Mouse (Mus musculus) hindbrain, embryonic 11.5 days (tissue): Measurements from ENCODE around the gene Gm4969. TPM values are rescaled to one million over a fixed set of nuclear protein-coding genes. Genes with fewer than 3 reads are reported as not detected.
A peak's percentile ranks its signal among the peaks of the same experiment; 100 is the strongest.

ENCODE experiments used
- ATAC-seq: fragments of 200-750 bp; cut with Nextera tagmentation; 2 replicates; pipeline ENCODE4 v1.8.0; 2017; ENCODE audit warnings: mild to moderate bottlenecking, moderate TSS enrichment, moderate library complexity; ENCODE audit not compliant: low FRiP score
- DNase-seq: peaks from one replicate; pipeline ENCODE4 v3.0.0-alpha.2; 2015; ENCODE audit warnings: low spot score
- H3K27ac ChIP-seq: fragments of 300-500 bp; sonication (generic); 2 replicates; pipeline ENCODE4 v1.5.1; 2014; ENCODE audit warnings: mild to moderate bottlenecking, low read depth, low read length
- H3K27me3 ChIP-seq: fragments of 300-500 bp; sonication (generic); 2 replicates; pipeline ENCODE4 v1.6.1; 2014; ENCODE audit warnings: mild to moderate bottlenecking, low read length, moderate library complexity, mixed read lengths; ENCODE audit not compliant: control insufficient read depth, insufficient read depth
- H3K36me3 ChIP-seq: fragments of 300-500 bp; sonication (generic); 2 replicates; pipeline ENCODE4 v1.6.1; 2014; ENCODE audit warnings: mild to moderate bottlenecking, low read length, moderate library complexity, mixed read lengths; ENCODE audit not compliant: control insufficient read depth, insufficient read depth
- H3K4me1 ChIP-seq: fragments of 300-500 bp; sonication (generic); replicated peaks from 2 replicates; pipeline ENCODE4 v1.6.1; 2014; ENCODE audit warnings: low read length, mixed read lengths; ENCODE audit not compliant: control insufficient read depth, insufficient read depth
- H3K4me2 ChIP-seq: fragments of 300-500 bp; sonication (generic); replicated peaks from 2 replicates; pipeline ENCODE4 v1.6.1; 2014; ENCODE audit warnings: mild to moderate bottlenecking, low read depth, low read length
- H3K4me3 ChIP-seq: fragments of 300-500 bp; sonication (generic); 2 replicates; pipeline ENCODE4 v1.5.1; 2014; ENCODE audit warnings: low read depth, low read length
- H3K9ac ChIP-seq: fragments of 300-500 bp; sonication (generic); 2 replicates; pipeline ENCODE4 v1.6.1; 2014; ENCODE audit warnings: low read depth, low read length
- H3K9me3 ChIP-seq: fragments of 300-500 bp; sonication (generic); 2 replicates; pipeline ENCODE4 v1.6.1; 2016; ENCODE audit warnings: low read length; ENCODE audit not compliant: control insufficient read depth
- WGBS: fragments of 180-500 bp; shearing (Covaris S2); extraction: QIAGEN DNeasy Blood & Tissue Kit; methylation state at CpG from one replicate; pipeline ENCODE4 v1.1.7; 2014; 5-methylcytosine and 5-hydroxymethylcytosine counted together
- polyA plus RNA-seq: library from polyadenylated mRNA; unstranded; fragments of >200 nt; fragmentation: Nextera tagmentation; extraction: Ambion mirVana; gene quantifications from 2 replicates; pipeline ENCODE4 v1.2.1, GENCODE M21; 2014

Gene Gm4969
- polyA plus RNA-seq, 1 experiment from 2014 or later, result 1.0 TPM

GRCm38 (mm10) chr7:19086760-19087159 lies 31.4 kb downstream of the Gm4969 start:
- H3K9me3 ChIP-seq, result no peaks in the 10 kb centered on the region
- DNase-seq, result no peak
- H3K27ac ChIP-seq, result no peak overlapping the region
- WGBS, result 59% methylated on average over 18 of the region's 18 CpGs
- peaks cover under 1% of the 10 kb centered on the region; the same call in 1 of the 2 replicates for H3K4me1 ChIP-seq
- H3K36me3 ChIP-seq, result no peaks in the 10 kb centered on the region; the same call in 1 of the 2 replicates
- H3K4me3 ChIP-seq, result no peak overlapping the region
- no peak for ATAC-seq
- H3K4me2 ChIP-seq, result no peak overlapping the region
- H3K9ac ChIP-seq, result no peak overlapping the region
- H3K27me3 ChIP-seq, result peaks cover 7% of the 10 kb centered on the region; the same call in 1 of the 2 replicates

- ATAC-seq (no peak; the same call in 1 of the 2 replicates), DNase-seq (peak; percentile 54)
- H3K36me3 ChIP-seq, result no peaks in the 10 kb centered on the region; the same call in 1 of the 2 replicates
- peaks cover 6% of the 10 kb centered on the region; the same call in 1 of the 2 replicates for H3K27me3 ChIP-seq
- H3K4me2 ChIP-seq, result peak overlapping the region; percentile 1; the same call in 1 of the 2 replicates
- WGBS, result 13% methylated on average over 14 of the region's 14 CpGs
- H3K4me3 ChIP-seq, result no peak overlapping the region
- H3K9ac ChIP-seq, result no peak overlapping the region
- no peak overlapping the region for H3K27ac ChIP-seq
- H3K4me1 ChIP-seq, result no peaks in the 10 kb centered on the region
- H3K9me3 ChIP-seq, result no peaks in the 10 kb centered on the region
Observed at GRCm38 (mm10) chr7:19086042-19086441, 32.1 kb downstream of the Gm4969 start.

DNA sequence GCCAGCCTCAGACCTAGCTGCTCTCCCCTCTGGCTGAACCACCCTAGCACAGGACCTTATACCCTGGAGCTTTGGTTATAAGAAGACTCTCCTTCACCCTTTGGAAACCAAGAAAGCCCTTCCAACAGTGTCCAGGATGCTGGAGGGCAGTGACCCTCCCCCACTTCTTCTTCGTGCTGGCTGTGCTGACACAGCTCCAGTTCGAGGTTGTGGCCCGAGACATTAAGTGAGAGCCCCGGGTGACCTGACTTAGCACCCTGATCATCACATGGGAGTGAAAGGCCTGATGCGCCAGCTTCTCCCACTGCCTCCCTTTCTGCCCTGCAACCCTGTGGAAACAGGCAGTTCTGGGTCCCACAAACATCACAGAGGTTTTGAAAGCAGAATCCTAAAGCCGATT lies 32.7 kb downstream of the Gm4969 start:
- ATAC-seq, result no peak
- no peak for DNase-seq
- peaks cover under 1% of the 10 kb centered on the region; the same call in 1 of the 2 replicates for H3K36me3 ChIP-seq

DNA sequence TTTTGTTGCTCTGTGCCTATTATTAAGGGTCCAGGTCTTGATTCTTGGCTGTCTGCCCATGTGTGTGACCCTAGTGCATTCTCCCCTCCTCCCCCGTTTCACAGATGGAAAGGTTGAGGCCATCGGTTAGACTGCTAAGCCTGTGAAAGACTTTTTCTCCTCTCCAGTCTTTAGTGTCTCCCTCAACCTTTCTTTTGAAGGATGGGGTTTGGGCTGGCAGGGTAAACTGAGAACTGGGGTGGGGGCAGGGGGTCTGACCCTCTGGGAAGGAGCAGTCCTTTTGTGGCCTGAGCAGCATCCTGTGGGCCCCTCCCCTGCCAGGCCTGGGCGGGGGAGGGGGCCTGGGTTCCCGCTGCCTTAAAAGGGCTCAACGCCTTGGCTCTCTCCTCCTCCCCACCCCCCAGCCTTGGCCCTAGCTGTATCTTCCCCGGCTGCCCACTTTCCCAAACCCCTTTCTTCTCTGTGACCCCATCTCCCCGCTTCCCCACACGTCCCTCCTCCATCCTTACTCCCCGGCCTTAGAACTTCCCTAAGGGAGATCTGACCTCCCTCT lies 33.2 kb downstream of the Gm4969 start:
- Histone ChIP-seq H3K4me3 (no peak overlapping the region), H3K27me3 (no peaks in the 10 kb centered on the region), H3K9me3 (no peaks in the 10 kb centered on the region), H3K4me1 (no peaks in the 10 kb centered on the region), H3K36me3 (peaks cover 4% of the 10 kb centered on the region), H3K9ac (no peak overlapping the region), H3K4me2 (no peak overlapping the region), H3K27ac (no peak overlapping the region)
- ATAC-seq (no peak), DNase-seq (no peak)
- 24% methylated on average over 9 of the region's 9 CpGs for WGBS

More for the DNA sequence above, 32.7 kb downstream of the Gm4969 start:
- no peaks in the 10 kb centered on the region for H3K4me1 ChIP-seq
- H3K27me3 ChIP-seq, result 0 out of 2 replicates have a peak, but pooled peaks cover under 1% of the 10 kb centered on the region
- H3K4me2 ChIP-seq, result peak overlapping the region; percentile 1; the same call in 1 of the 2 replicates
- no peak overlapping the region for H3K4me3 ChIP-seq
- H3K27ac ChIP-seq, result no peak overlapping the region
- 17% methylated on average over 6 of the region's 6 CpGs for WGBS
- no peak overlapping the region for H3K9ac ChIP-seq
- no peaks in the 10 kb centered on the region for H3K9me3 ChIP-seq

GRCm38 (mm10) chr7:19084277-19084771 lies 33.8 kb downstream of the Gm4969 start:
- Histone ChIP-seq H3K4me2 (no peak overlapping the region), H3K27ac (no peak overlapping the region)
- ATAC-seq, result no peak

GRCm38 (mm10) chr7:19083701-19084100 lies 34.5 kb downstream of the Gm4969 start, which contains the start of gene Dmpk:
Gene Dmpk (plus strand): TSS chr7:19083849.
- Histone ChIP-seq H3K27ac (no peak within 1 kb of the TSS), H3K27me3 (no peaks in the 10 kb centered on the region), H3K4me3 (no peak within 1 kb of the TSS), H3K9me3 (no peaks in the 10 kb centered on the region), H3K9ac (no peak within 1 kb of the TSS), H3K36me3 (peaks cover 11% of the 10 kb centered on the region), H3K4me2 (no peak within 1 kb of the TSS), H3K4me1 (no peaks in the 10 kb centered on the region)
- ATAC-seq (peak; percentile 28; the same call in 1 of the 2 replicates), DNase-seq (no peak)
- 57% methylated on average over 10 of the region's 10 CpGs for whole genome bisulfite sequencing

More at GRCm38 (mm10) chr7:19084277-19084771, 33.8 kb downstream of the Gm4969 start:
- 63% methylated on average over 6 of the region's 6 CpGs for WGBS
- H3K27me3 ChIP-seq, result no peaks in the 10 kb centered on the region
- H3K36me3 ChIP-seq, result peaks cover 8% of the 10 kb centered on the region
- DNase-seq, result no peak
- no peaks in the 10 kb centered on the region for H3K9me3 ChIP-seq
- H3K4me3 ChIP-seq, result no peak overlapping the region
- H3K4me1 ChIP-seq, result no peaks in the 10 kb centered on the region
- H3K9ac ChIP-seq, result no peak overlapping the region

DNA sequence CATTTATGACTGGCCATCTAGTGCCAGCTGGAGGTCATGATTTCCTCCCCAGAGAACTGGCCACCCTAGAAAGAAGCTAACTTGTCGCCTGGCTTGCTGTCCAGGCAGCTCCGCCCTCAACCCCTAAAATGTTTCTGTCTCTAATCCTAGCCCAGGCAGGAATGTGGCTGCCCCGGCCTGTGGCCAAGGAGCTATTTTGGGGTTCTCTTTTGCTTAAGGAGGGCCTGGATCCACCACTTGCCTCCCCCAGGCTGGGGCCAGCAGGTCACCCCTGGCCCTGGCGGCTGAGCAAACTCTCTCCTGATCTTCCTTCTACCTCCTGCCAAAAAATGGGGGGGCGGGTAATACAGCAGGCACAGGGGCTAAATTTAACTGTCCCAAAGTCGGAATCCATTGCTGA lies 35.1 kb downstream of the Gm4969 start:
- no peak overlapping the region for H3K4me3 ChIP-seq
- no peak overlapping the region for H3K27ac ChIP-seq
- WGBS, result 63% methylated on average over 6 of the region's 6 CpGs

GRCm38 (mm10) chr7:19082171-19082570 lies 36.0 kb downstream of the Gm4969 start:
- WGBS, result 86% methylated on average over 4 of the region's 4 CpGs
- H3K9ac ChIP-seq, result no peak overlapping the region
- H3K27ac ChIP-seq, result no peak overlapping the region
- H3K4me1 ChIP-seq, result peaks cover 5% of the 10 kb centered on the region
- peaks cover 16% of the 10 kb centered on the region for H3K36me3 ChIP-seq
- H3K9me3 ChIP-seq, result no peaks in the 10 kb centered on the region
- H3K4me2 ChIP-seq, result no peak overlapping the region
- ATAC-seq (no peak), DNase-seq (no peak)
- no peak overlapping the region for H3K4me3 ChIP-seq
- no peaks in the 10 kb centered on the region for H3K27me3 ChIP-seq

More for the DNA sequence above, 35.1 kb downstream of the Gm4969 start:
- Histone ChIP-seq H3K4me2 (no peak overlapping the region), H3K9ac (no peak overlapping the region), H3K36me3 (peaks cover 15% of the 10 kb centered on the region), H3K4me1 (no peaks in the 10 kb centered on the region; the same call in 1 of the 2 replicates), H3K27me3 (no peaks in the 10 kb centered on the region), H3K9me3 (no peaks in the 10 kb centered on the region)
- DNase-seq (no peak), ATAC-seq (no peak)

DNA sequence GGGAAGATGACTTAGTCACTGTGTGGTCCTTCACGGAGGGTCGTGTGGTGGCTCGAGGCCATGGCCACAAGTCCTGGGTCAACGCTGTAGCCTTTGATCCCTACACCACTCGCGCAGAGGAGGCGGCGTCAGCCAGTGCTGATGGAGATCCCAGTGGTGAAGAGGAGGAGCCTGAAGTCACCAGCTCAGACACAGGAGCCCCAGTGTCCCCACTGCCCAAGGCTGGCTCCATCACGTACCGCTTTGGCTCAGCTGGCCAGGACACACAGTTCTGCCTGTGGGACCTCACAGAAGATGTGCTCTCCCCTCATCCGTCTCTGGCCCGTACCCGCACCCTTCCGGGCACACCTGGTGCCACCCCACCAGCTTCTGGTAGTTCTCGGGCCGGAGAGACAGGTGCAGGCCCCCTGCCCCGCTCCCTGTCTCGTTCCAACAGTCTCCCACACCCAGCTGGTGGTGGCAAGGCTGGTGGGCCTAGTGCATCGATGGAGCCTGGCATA lies 37.7 kb downstream of the Gm4969 start:
- Histone ChIP-seq H3K27me3 (no peaks in the 10 kb centered on the region), H3K9me3 (no peaks in the 10 kb centered on the region), H3K4me1 (peaks cover 8% of the 10 kb centered on the region), H3K9ac (no peak overlapping the region), H3K36me3 (peaks cover 16% of the 10 kb centered on the region), H3K27ac (no peak overlapping the region), H3K4me2 (no peak overlapping the region), H3K4me3 (no peak overlapping the region)
- 90% methylated on average over 19 of the region's 19 CpGs for WGBS
- DNase-seq, result no peak
- no peak for ATAC-seq
